21 mouse cellular contexts compared by ENCODE assay signal in genomic region chr2:63926481-63927097, GRCm38 (mm10).
DNase-seq lines count a peak whose midpoint lies in the region; ATAC-seq lines count a peak whose summit lies in the region.
"Had no signal": no experiment of that assay in that cellular context is flagged by ENCODE, and none has a peak within 500 bp of the region (broad histone marks: within the 10 kb centered on the region; RNA-seq: fewer than 3 reads in every experiment).

No protein-coding gene starts in this region.

- H3K27me3 ChIP-seq in hindbrain, embryonic 11.5 days (ENCODE audit: control insufficient read depth, insufficient read depth, low read length): no peaks in the 10 kb centered on the region
- H3K27me3 ChIP-seq in hindbrain, embryonic 13.5 days: no peaks in the 10 kb centered on the region
- no peaks in the 10 kb centered on the region for H3K27me3 ChIP-seq in embryonic facial prominence, embryonic 11.5 days (ENCODE audit: control insufficient read depth, insufficient read depth, low read length)
- no peaks in the 10 kb centered on the region for H3K27me3 ChIP-seq in heart, embryonic 11.5 days (ENCODE audit: control insufficient read depth, insufficient read depth, low read length)
- H3K27me3 ChIP-seq: heart, embryonic 15.5 days; liver, embryonic 12.5 days had no signal

- WGBS in hindbrain, embryonic 11.5 days: 8% methylated on average over 4 of the region's 4 CpGs
- 5% methylated on average over 4 of the region's 4 CpGs for WGBS in hindbrain, embryonic 13.5 days
- 10% methylated on average over 4 of the region's 4 CpGs for WGBS in embryonic facial prominence, embryonic 11.5 days
- WGBS in heart, embryonic 11.5 days (ENCODE audit: insufficient replicate concordance): 29% methylated on average over 4 of the region's 4 CpGs

- H3K36me3 ChIP-seq in hindbrain, embryonic 11.5 days (ENCODE audit: control insufficient read depth, insufficient read depth, low read length): no peaks in the 10 kb centered on the region
- H3K36me3 ChIP-seq in hindbrain, embryonic 13.5 days: no peaks in the 10 kb centered on the region
- no peaks in the 10 kb centered on the region for H3K36me3 ChIP-seq in embryonic facial prominence, embryonic 11.5 days (replicated peaks; ENCODE audit: control insufficient read depth, insufficient read depth, low read depth, low read length)
- H3K36me3 ChIP-seq in heart, embryonic 11.5 days (ENCODE audit: control insufficient read depth, insufficient read depth, low read length): no peaks in the 10 kb centered on the region
- H3K36me3 ChIP-seq: heart, embryonic 15.5 days; limb, embryonic 13.5 days; liver, embryonic 12.5 days had no signal

- ATAC-seq in hindbrain, embryonic 11.5 days (ENCODE audit: low FRiP score): peak; percentile 60
- ATAC-seq in hindbrain, embryonic 13.5 days (ENCODE audit: low FRiP score): no peak
- no peak for ATAC-seq in embryonic facial prominence, embryonic 11.5 days (replicated peaks; ENCODE audit: insufficient number of reproducible peaks, low FRiP score, low TSS enrichment, low read depth)
- no peak for ATAC-seq in heart, embryonic 11.5 days (replicated peaks; ENCODE audit: insufficient number of reproducible peaks, low FRiP score, low TSS enrichment)
- ATAC-seq: hindbrain, postnatal 0 days; liver, embryonic 12.5 days had no signal

- H3K4me2 ChIP-seq in hindbrain, embryonic 11.5 days (replicated peaks; ENCODE audit: low read depth, low read length): no peak overlapping the region
- no peak overlapping the region for H3K4me2 ChIP-seq in hindbrain, embryonic 13.5 days
- no peak overlapping the region for H3K4me2 ChIP-seq in embryonic facial prominence, embryonic 11.5 days (ENCODE audit: low read depth, low read length)
- H3K4me2 ChIP-seq in heart, embryonic 11.5 days: no peak overlapping the region
- H3K4me2 ChIP-seq: heart, embryonic 15.5 days; limb, embryonic 13.5 days; liver, embryonic 12.5 days had no signal

- no peak overlapping the region for H3K9ac ChIP-seq in hindbrain, embryonic 11.5 days (ENCODE audit: low read depth, low read length)
- no peak overlapping the region for H3K9ac ChIP-seq in hindbrain, embryonic 13.5 days
- H3K9ac ChIP-seq in embryonic facial prominence, embryonic 11.5 days (replicated peaks; ENCODE audit: low read length): no peak overlapping the region
- H3K9ac ChIP-seq in heart, embryonic 11.5 days (ENCODE audit: low read depth, low read length): no peak overlapping the region
- H3K9ac ChIP-seq: heart, embryonic 15.5 days; limb, embryonic 13.5 days; liver, embryonic 12.5 days had no signal

- H3K9me3 ChIP-seq in hindbrain, embryonic 11.5 days (ENCODE audit: control insufficient read depth, low read length): no peaks in the 10 kb centered on the region
- H3K9me3 ChIP-seq in hindbrain, embryonic 13.5 days: no peaks in the 10 kb centered on the region
- no peaks in the 10 kb centered on the region for H3K9me3 ChIP-seq in embryonic facial prominence, embryonic 11.5 days (replicated peaks; ENCODE audit: control insufficient read depth, low read length)
- no peaks in the 10 kb centered on the region for H3K9me3 ChIP-seq in heart, embryonic 11.5 days (replicated peaks; ENCODE audit: control insufficient read depth, low read length)
- H3K9me3 ChIP-seq: heart, embryonic 15.5 days; limb, embryonic 13.5 days; liver, embryonic 12.5 days had no signal

- H3K27ac ChIP-seq in hindbrain, embryonic 11.5 days (ENCODE audit: low read depth, low read length): no peak overlapping the region
- no peak overlapping the region for H3K27ac ChIP-seq in hindbrain, embryonic 13.5 days
- no peak overlapping the region for H3K27ac ChIP-seq in embryonic facial prominence, embryonic 11.5 days (replicated peaks; ENCODE audit: low read depth, low read length)
- H3K27ac ChIP-seq in heart, embryonic 11.5 days (ENCODE audit: low read depth, low read length): no peak overlapping the region
- H3K27ac ChIP-seq: gastrocnemius, adult 2 months; heart, embryonic 15.5 days; hindbrain, postnatal 0 days; layer of hippocampus, adult 2 months; limb, embryonic 13.5 days; liver, embryonic 12.5 days; stomach, postnatal 0 days had no signal

- H3K4me1 ChIP-seq in hindbrain, embryonic 11.5 days (replicated peaks; ENCODE audit: control insufficient read depth, insufficient read depth, low read length): no peaks in the 10 kb centered on the region
- H3K4me1 ChIP-seq in hindbrain, embryonic 13.5 days (replicated peaks): no peaks in the 10 kb centered on the region
- H3K4me1 ChIP-seq in embryonic facial prominence, embryonic 11.5 days (ENCODE audit: control insufficient read depth, insufficient read depth, low read length): no peaks in the 10 kb centered on the region
- H3K4me1 ChIP-seq in heart, embryonic 11.5 days (ENCODE audit: control insufficient read depth, insufficient read depth, low read length): no peaks in the 10 kb centered on the region
- H3K4me1 ChIP-seq: heart, embryonic 15.5 days; limb, embryonic 13.5 days; liver, embryonic 12.5 days had no signal

- no peak overlapping the region for H3K4me3 ChIP-seq in hindbrain, embryonic 11.5 days (ENCODE audit: low read depth, low read length)
- H3K4me3 ChIP-seq in hindbrain, embryonic 13.5 days: no peak overlapping the region
- H3K4me3 ChIP-seq in embryonic facial prominence, embryonic 11.5 days (ENCODE audit: low read depth, low read length): no peak overlapping the region
- H3K4me3 ChIP-seq in heart, embryonic 11.5 days (ENCODE audit: low read depth, low read length): no peak overlapping the region
- H3K4me3 ChIP-seq: gastrocnemius, adult 2 months; heart, embryonic 15.5 days; layer of hippocampus, adult 2 months; limb, embryonic 13.5 days; liver, embryonic 12.5 days had no signal

- DNase-seq in hindbrain, embryonic 11.5 days (ENCODE audit: low spot score): peak; percentile 19
- peak; percentile 19 for DNase-seq in ES-CJ7 (ENCODE audit: low read depth, low spot score)
- DNase-seq in ZHBTc4 (ENCODE audit: low read depth, low spot score): peak; percentile 2
- peak; percentile 3 for DNase-seq in embryonic facial prominence, embryonic 11.5 days (ENCODE audit: low spot score)
- no peak for DNase-seq in kidney, adult 8-10 months
- DNase-seq: adrenal gland, postnatal 25 days; cerebellum, adult 11 months; cerebellum, adult 9-11 months; gastrocnemius, adult 2 months; heart, postnatal 36 days; lung, postnatal 10 days; right cerebral cortex, postnatal 14 days; thymus, postnatal 25 days had no signal

Comparison
In these comparisons a context has a peak if more than half of its experiments do, and no peak if none do; other contexts are left out.
1. DNase-seq: peak in hindbrain, embryonic 11.5 days (single experiment), ES-CJ7 (single experiment), ZHBTc4 (single experiment) and embryonic facial prominence, embryonic 11.5 days (single experiment); none in kidney, adult 8-10 months (0 of 2).